Mouse (Mus musculus) cerebellum, adult 11 months (tissue): Measurements from ENCODE around the gene Vgf.

Experiments used
- DNase-seq: peaks from one replicate; pipeline ENCODE4 v3.0.0; 2022

Vgf gene

DNA sequence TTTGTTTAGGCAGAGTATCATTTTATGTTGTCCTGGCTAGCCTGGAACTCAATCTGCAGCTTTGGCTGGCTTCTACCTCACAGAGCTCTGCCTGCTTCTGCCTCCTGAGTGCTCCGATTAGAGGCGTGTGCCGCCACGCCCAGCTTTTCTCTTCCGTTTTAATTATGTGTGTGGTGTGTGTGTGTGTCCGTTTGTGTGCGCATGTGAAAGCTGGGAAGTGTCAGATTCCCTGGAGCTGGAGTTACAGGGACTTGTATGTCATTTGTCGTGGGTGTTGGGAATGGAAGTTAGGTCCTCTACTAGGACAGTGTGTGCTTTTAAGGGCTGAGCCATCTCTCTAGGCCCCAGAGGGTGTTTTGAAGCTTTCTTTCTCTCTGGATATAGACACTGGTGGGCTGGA is 46.9 kb downstream of the Vgf start:
- no peak for DNase-seq

DNA sequence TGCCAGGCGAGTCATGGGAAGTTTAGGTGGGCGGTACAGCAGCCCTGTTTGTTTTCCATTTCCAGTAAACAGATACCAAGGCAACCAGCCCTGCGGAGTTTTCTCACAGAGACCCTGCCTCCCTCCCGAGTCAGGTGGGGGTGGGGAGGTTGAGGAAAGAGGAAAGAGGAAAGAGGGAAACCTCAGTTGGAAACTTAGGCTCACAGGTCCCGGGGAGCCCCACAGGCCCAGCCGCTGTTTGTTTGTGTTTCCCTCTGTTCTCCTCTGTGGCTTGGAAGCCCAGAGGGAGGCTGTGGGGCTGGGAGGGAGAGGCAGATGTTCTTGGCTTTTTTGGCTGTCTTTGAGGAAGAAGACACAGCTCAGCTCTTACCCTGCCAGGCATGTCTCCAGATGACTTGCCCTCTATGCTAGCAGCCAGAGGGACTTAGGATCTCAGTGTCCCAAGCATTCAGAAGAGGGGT is 48.0 kb downstream of the Vgf start:
- no peak for DNase-seq

- DNase-seq, result peak; percentile 42
Measured at GRCm38 (mm10) chr5:137075726-137076125, 49.5 kb downstream of the Vgf start.

DNA sequence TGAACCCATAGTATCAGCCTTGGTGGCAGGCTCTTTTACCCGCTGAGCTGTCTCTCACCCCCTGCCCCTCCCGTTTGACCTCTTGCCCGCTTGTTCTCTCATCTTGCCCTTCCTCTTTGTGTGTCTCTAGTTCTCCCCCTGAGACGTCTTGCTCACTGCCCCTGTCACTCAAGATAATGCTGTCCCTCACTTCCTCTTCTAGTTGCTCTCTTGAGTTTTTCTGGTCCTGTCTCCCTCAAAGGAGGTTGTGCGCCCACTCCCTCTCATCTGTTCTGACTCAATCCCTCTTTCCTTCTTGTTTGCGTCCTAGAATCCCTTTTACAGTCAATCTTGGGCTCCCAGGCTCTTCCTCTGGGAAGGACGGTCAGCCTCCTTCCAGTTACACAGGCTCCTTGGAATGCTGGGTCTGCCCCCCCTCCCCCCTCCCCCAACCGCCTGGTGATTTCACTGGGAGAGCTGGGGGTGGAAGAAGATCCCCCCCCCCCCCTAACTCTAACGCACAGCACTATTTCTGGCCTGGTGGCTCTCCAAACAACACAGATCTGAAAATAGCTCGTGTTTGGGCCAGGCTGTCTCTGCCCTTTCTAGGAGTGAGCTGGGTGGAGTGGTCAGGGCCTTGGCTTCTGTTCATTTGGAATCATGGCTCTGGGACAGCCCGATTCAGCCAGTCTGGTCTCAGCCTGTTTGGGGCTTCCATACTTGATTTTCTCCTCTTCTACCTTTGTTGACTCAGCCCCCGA is 50.2 kb downstream of the Vgf start:
- DNase-seq, result no peak

- DNase-seq, result no peak
Measured at GRCm38 (mm10) chr5:137077187-137077586, 51.0 kb downstream of the Vgf start.

DNA sequence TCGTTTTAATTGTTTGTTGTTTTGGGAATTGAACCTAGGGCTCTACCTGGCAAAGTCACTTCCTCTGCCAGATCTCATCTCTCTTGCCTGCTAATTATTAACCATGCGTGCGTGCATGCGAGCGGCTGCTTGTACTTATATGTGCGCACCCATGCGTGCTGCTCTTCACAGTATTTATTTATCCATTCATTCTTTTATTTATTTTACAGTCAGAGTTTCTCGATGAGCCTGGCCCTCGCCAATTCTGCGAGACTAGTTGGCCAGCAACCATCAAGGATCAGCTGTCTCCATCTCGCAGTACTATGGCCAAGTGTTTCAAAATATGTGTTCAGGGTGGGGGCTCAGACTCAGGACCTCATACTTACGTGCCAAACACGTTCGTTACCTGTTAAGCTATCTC is 51.8 kb downstream of the Vgf start:
- no peak for DNase-seq

- no peak for DNase-seq
Measured at GRCm38 (mm10) chr5:137078616-137079015, 52.4 kb downstream of the Vgf start.

GRCm38 (mm10) chr5:137079849-137080248 is 53.7 kb downstream of the Vgf start:
- DNase-seq, result no peak
